Mouse (Mus musculus): ENCODE measurements around the gene Rps24. TPM values are rescaled to one million over a fixed set of nuclear protein-coding genes. Genes with fewer than 3 reads are reported as not detected.

The Rps24 gene
- polyA plus RNA-seq, 2 experiments from 2014 or later: 2,170 to 2,602 TPM

- no peak for ATAC-seq
Measured at GRCm38 (mm10) chr14:24512527-24513161, 25.7 kb downstream of the Rps24 start.

DNA sequence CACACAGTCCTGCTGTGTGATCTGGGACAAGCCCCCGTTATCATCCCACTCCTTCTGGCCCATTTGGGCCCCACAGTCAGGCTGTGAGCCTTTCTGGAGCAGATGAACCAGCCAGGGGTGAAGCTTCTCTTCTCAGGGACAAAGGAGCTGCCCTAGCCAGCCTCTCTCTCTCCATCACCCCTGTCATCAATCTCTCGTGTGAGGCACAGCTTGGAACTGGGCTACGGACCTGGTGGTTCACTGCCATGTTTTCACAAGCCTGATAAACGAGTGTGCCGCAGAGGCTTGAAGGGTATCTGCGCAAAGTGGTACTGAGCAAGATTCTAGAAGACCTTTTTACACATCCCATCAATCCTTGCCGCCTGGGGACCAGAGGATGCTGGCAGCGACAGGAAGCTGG, 34.7 kb downstream of the Rps24 start:
- ATAC-seq: no peak

GRCm38 (mm10) chr14:24525137-24525536, 38.2 kb downstream of the Rps24 start:
- no peak for ATAC-seq

DNA sequence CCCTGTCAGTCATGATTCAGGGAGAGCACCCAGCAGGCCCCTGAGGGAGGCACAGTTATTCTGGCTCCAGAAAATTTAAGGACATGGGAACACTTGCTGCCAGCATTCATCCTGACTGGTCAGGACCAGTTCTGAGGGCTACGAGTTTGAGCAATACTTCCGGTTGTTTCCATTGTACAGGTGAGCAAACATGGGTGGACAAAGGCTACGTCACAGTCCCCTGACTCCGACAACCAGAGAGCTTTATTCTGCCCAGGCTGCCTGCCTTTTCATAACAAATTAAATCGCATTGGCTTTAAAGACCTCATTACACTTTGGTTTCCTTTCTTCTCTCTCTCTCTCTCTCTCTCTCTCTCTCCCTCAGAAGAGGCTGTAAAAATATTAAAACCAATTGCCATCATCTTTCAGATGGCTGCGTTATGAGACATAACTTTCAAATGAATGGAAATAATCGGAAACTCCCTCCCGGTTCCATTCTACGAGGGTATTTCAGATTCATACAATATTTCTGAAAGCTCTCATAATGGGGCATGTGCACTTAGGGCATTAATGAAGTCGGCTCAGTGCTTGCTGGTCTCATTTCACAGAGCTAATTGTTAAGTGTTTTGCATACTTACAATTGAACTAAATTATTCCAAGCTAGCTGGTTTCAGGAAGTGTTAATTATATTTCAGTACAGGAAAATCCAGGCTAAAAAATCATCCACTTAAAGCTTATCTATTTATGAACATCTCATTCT, 38.9 kb downstream of the Rps24 start:
- ATAC-seq: no peak

- ATAC-seq: no peak
Measured at GRCm38 (mm10) chr14:24526440-24526839, 39.5 kb downstream of the Rps24 start.

DNA sequence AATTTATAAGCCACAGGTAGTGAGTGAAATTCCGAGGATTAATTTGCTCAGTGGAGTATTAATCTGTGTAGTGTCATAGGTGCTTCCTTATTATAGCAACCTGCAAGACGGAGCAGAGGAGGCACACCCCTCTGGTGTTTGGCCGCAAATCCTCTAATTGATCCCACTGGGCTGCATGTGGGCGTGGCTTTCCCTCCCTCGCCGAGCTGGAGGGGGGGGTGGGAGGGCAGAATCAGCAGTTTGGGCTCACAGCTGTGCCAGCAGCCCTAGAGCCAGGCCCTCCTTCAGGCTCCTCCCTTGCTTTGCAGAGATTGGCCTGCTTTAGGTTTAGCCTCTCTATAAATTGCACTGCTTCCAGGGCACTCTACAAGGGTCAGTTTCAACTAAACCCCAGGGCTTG, 43.3 kb downstream of the Rps24 start:
- ATAC-seq: no peak

DNA sequence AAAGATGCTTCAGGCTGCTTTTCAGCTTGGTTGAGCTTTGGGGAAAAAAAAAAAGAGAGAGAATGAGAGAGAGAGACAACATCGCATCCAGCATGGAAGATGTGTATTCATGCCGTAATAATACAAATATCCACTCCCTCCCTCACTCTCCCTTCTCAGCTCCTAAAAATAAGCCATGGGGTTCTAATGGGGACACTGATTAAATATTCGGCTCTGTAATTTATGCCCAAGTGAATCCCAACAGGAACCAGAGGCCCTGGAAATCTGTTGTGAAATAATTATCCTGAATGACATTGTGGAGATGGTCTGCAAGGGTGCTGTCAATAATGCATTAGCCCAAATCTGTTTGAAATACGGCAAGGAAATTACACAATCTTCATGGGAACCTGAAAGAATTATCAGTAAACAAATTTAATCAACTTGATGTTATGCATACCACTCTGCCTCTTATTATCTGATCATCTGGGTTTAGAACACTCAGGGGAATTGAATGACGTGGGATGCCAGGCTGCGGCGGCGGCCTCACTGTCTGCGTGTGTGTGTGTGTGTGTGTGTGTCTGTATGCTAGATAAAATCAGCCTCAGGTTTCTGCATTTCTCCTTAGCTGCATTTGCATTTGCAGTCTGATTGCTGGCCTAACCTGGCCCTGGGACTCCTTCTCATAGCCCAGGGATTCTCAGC, 48.1 kb downstream of the Rps24 start:
- no peak for ATAC-seq

- ATAC-seq: no peak
Measured at GRCm38 (mm10) chr14:24542901-24543300, 56.0 kb downstream of the Rps24 start.

DNA sequence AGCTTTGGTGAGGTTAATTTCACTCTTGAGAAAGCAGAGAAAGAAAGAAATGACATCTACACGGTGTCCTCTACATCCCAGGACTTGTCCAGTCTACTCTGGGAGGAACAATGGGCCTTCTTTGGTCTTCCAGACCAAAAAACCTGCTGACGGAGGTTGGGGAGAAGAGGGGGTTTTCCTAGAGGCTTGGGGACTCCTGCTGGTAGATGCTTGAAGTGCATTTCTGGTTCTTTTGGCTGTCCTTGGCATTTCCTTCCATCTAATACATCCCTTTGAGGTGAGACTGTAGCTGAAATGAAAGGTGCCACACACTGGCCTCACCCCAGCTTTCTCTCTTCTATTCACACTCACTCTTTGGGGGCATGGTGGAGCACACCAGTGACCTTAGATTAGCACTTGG, 57.1 kb downstream of the Rps24 start:
- no peak for ATAC-seq

Other genes with a start within 250 kb of the Rps24 start
- under 1 TPM; 0.29 to 0.52 TPM for gene Dlg5, start 241.2 kb upstream of the Rps24 start, polyA plus RNA-seq (2017; shearing (Covaris generic))
- not detected for gene E330034G19Rik, start 193.9 kb upstream of the Rps24 start, polyA plus RNA-seq (2017; shearing (Covaris generic))
- 10 to 100 TPM; 13.7 to 15.9 TPM for gene Polr3a, start 67 bp upstream of the Rps24 start, polyA plus RNA-seq (2017; shearing (Covaris generic))

All from activated CD4-positive, CD25-positive, alpha-beta regulatory T cell, adult 4 months (primary cell).